Mouse (Mus musculus) c-Kit-negative CD71-positive TER-119-positive erythroid progenitor cells, embryonic 14.5 days (primary cell): ENCODE results near the gene Ugt1a6a.
"Not testable (repeated sequence)": the region's sequence is repeated elsewhere in the genome, so short reads cannot be mapped to it uniquely, and the experiment has no call there.

Experiments used
- DNase-seq: peaks from one replicate; pipeline ENCODE4 v3.0.0-alpha.2; 2013; ENCODE audit warnings: low read depth, low spot score

The Ugt1a6a gene

DNA sequence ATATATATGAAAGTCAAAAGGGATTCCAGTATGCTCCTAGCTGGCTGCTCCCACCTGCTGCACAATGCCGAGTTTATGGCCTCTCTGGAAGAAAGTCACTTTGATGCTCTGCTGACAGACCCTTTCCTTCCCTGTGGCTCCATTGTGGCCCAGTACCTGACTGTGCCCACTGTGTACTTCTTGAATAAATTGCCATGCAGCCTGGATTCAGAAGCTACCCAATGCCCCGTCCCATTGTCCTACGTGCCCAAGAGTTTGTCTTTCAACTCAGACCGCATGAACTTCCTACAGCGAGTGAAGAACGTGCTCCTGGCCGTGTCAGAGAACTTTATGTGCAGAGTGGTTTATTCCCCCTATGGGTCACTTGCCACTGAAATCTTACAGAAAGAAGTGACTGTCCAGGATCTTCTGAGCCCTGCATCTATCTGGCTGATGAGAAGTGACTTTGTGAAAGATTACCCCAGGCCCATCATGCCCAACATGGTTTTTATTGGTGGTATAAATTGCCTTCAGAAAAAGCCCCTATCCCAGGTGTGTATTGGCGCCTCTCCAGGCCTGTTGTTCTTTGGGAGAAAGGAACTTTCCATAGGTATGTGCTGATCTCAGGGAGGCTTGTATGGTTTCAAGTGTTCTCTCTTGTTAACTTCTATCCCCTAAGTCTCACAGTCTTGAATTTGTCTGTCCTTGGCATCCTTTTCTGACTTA lies 77.9 kb downstream of the Ugt1a6a start:
- no peak for DNase-seq

GRCm38 (mm10) chr1:88213061-88213460 lies 78.5 kb downstream of the Ugt1a6a start:
- no peak for DNase-seq

DNA sequence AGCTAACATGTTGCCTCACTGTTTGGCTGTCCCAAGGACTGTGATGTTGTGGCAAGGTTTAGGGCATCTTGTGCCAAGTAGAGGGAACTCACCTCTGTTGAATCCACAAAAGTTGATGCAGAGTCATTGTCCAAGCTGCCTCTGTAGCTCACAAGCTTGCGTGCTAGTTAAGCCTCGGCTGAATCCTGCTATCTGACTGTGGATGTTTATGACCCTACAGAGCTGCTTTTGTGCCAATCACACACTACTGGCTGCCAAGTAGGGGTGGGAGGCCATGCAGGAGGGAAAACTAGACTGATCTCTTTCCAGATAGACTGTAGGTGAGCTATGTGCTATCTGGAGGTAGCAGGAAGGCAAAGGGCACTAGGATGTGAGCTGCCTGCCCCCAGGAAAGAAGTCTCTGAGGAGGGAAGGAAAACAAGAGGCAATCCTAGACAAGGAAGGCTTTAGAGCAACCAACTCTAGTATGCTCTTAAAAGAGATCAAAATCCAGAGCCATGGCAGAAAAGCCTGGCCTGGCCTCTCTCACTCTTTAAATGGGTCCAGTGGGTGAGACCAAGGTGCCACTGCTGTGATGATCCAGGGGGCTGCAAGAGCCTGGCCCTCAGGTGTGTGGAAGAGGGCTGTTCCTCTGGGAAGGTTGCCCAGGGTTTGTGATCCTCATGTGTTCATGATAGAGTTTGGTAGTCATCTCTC lies 79.3 kb downstream of the Ugt1a6a start:
- DNase-seq, result no peak

DNA sequence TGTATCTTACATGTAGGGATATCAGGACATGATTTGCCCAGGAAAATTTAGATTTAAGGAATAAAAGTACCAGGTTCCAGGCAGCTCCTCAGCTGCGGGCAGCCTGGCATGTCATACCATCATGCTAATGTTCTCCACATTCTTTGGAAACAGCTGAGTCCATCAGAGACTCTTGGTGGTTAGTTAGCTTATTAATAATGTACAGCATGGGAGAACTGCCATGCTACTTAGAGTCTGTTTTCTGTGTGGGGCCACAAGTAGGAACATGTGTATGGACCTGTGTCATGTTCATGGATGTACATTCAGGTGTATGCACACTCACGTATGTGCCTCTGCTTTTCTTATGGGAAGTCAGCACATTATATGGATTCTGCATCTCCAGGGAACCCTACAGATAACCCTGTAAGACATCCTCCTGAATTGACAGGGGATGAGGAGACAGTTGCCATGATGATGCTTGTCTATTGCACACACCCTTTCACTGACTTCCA lies 79.9 kb downstream of the Ugt1a6a start:
- no peak for DNase-seq

GRCm38 (mm10) chr1:88215466-88216380 lies 81.1 kb downstream of the Ugt1a6a start:
- DNase-seq, result no peak

GRCm38 (mm10) chr1:88216551-88216950 lies 81.9 kb downstream of the Ugt1a6a start:
- DNase-seq, result no peak

- no peak for DNase-seq
Observed at GRCm38 (mm10) chr1:88217144-88217543, 82.5 kb downstream of the Ugt1a6a start.

DNA sequence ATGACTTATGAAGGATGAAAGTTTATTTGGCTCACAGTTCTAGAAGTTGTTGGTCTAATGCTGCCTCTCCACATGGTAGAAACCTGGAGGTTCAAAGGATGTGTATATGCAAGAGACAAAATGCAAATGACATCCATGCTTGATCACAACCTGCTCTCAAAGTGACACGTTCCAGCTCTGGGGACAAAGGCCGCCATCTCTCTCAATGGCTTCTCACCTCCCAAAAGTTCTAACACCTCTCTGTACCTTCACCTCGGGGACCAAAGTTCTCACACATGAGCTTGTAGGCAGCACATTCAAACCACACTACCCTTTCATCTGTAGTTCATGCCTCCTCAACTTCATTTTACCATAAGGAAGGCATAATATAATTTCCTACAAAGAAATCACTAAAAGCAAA lies 83.0 kb downstream of the Ugt1a6a start:
- no peak for DNase-seq

DNA sequence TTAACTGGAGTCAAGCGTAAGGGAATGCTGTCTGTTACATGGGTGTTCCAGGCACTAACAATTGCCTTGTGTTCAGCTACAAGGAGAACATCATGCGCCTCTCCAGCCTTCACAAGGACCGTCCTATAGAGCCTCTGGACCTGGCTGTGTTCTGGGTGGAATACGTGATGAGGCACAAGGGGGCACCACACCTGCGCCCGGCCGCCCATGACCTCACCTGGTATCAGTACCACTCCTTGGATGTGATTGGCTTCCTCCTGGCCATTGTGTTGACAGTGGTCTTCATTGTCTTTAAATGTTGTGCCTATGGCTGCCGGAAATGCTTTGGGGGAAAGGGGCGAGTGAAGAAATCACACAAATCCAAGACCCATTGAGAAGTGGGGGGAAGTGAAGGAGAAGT lies 83.4 kb downstream of the Ugt1a6a start:
- no peak for DNase-seq

DNA sequence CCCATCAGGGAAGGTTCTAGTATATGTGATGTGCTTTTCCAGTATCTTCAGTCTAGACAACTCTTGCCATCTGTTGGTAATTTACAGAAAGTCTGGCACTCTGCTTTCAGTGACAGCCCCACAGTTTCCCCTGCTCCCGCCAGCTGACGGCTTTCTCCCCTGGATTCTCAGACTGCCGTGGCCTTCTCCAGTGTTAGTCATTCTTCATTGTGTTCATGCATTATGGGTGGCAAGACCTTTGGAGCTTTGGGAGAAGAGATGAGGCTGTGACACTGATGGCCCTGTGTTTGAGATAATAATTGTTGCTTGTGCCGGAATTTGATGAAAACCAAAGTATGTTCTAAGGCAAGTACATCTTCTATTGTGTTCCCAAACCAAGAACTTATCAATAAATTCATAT lies 84.0 kb downstream of the Ugt1a6a start:
- DNase-seq, result no peak

- no peak for DNase-seq
Observed at GRCm38 (mm10) chr1:88219054-88219453, 84.4 kb downstream of the Ugt1a6a start.

- DNase-seq, result no peak
Observed at GRCm38 (mm10) chr1:88220336-88220735, 85.7 kb downstream of the Ugt1a6a start.

DNA sequence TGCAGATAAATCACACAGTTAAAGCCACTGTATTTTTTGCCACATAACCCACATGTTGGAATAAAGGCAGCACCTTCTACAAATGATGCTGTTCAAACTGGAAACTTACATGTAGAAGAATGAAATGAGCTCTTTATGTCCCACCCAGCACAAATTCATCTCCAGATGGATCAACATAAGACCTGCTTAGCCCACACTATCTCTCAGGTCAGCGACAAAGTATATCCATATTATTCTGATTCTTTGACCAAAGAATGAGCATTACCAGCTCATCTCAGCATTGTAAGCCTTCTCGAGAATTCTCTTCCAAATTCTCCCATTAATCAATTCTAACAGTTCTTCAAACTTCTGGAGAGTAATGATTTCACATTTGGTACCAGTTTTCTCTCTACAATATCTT lies 87.6 kb downstream of the Ugt1a6a start:
- DNase-seq, result no peak

DNA sequence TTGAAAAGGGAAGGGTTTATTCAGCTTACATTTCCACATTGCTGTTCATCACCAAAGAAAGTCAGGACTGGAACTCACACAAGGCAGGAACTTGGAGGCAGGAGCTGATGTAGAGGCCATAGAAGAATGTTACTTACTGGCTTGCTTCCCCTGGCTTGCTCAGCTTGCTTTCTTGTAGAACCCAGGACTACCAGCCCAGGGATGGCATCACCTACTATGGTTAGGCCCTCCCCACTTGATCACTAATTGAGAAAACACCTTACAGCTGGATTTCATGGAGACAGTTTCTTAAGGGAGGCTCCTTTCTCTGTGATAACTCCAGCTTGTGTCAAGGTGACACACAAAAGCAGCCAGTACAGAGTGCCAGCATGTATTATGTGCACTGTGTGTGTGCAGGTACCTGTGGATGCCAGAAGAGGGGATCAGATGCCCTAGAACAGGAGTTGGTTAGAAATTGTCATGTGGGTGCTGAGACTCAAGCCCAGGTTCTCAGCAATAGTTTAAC lies 88.5 kb downstream of the Ugt1a6a start:
- DNase-seq, result not testable (repeated sequence)

DNA sequence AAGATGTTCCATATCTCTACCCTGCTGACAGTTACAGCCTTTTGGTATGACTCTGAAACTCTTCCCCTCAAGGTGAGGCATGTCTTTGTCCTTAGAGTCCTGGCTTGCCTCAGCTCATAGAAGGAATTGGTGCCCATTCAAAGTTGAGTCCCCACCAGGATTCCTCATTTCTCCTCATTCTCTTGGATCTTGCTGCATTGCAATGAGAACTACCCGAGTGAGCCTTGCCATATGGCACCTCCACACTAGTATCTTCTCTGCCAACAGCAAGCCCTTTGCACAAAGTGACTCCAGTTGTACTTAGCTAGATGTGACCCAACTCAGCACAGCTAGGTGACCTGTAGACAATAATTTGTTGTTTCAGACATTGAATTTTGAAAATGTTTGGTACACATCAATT lies 89.0 kb downstream of the Ugt1a6a start:
- DNase-seq, result no peak

DNA sequence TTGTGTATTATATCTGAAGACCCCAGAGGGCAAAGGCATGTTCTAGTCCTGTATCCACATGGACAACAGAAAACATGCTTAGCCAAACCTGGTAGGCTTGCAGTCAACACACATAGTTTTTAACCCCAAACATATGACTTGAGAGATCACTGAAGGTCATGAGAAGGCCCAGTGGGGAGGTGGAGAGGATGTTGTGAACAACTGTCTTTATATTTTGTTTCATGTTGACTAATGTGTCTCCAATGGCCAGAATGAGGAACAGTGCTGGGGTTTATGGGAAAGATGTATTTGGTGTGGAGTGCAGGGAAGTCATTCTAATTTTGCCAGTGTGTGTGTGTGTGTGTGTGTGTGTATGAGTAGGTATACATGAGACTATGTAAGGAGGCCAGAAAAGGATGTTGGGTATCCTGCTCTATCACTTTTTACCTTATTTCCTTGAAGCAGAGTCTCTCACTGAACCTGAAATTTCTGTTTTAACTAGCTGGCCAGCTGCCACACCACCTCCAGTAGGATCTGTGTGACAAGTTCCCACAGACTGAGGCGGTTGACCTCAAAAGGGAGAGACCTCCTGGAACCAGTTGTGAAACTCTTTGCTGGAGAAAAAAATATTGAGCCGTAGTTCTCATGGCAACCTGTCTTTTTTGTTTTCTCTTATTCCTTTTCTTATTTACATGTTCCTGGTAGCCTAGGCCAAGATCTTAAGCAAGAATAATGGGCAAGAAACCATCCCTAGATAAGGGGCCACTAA lies 89.6 kb downstream of the Ugt1a6a start:
- DNase-seq, result no peak

- not testable (repeated sequence) for DNase-seq
Observed at GRCm38 (mm10) chr1:88225301-88225700, 90.7 kb downstream of the Ugt1a6a start.

DNA sequence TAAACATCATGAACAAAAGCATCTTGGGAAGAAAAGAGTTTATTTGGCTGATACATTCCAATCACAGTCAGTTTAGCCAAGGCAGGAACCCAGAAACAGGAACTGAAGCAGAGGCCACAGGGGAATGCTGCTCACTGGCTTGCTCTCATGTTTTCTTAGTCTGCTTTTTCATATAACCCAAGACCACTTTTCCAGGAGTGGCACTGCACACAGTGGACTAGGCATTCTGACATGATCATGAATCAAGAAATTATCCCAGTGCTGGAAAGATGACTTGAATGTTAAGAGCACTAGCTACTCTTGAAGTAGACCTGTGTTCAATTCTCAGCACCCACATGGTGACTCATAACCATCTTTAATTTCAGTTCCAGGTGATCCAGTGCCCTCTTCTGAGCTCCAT lies 91.1 kb downstream of the Ugt1a6a start:
- no peak for DNase-seq

DNA sequence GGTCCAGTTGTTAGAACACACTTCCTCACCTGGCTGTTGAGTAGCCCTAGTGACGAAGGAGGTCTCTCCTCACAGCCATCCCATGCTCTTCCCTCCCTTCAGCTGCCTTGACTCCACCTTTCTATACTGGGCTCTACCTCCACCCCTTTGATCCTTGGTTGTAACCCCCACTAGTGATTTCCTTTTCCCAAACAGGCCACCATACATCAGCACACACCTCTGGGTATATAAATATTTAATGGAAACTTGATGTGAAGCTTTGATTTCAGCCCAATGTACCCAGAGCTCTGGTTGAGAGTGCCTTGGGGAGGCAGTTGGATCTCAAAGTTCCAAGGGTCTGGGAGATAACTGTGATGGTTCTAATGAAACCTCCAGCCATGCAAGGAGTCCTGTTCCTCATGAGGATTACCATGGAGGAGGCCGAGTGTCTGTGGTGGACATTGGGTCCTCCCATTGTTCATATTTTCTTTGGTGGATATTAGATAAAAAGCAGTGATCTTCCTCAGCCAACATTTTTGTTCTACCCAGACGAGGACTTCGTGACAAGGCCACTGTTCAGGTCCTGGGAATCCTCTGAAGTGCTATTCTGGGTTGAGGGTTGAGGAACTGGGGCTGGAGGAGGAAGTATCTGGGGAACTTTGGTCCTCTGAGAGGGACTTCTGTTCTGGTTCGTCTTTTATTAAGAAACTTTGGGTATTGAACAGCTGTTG lies 92.2 kb downstream of the Ugt1a6a start, which contains the start of gene Mroh2a:
Mroh2a (plus strand) TSS at position 317 of the 710 bp plus-strand sequence.
- no peak for DNase-seq

GRCm38 (mm10) chr1:88227482-88227881 lies 92.9 kb downstream of the Ugt1a6a start:
- no peak for DNase-seq
